Mouse (Mus musculus) T-helper 2 cell (primary cell): ENCODE measurements around the gene Parp12.

ENCODE experiments used
- in situ Hi-C: fragments of 300-600 bp; cut with MboI, MseI; formaldehyde crosslinking; loops from one replicate; pipeline ENCODE4 v1.15.1; 2025; ENCODE audit warnings: high pct_unique_total_duplicates

The Parp12 gene

GRCm38 (mm10) chr6:39117584-39118455 is at the start of gene Parp12:
Parp12 (minus strand) TSS chr6:39118349.
- in situ Hi-C loops, result no loop called here

GRCm38 (mm10) chr6:39164891-39165290 is 46.7 kb upstream of the Parp12 start:
- in situ Hi-C loops, result loop anchor here (10.0 kb wide), 1 partner anchor 370 kb away; no protein-coding TSS in a partner anchor

- in situ Hi-C loops, result loop anchor here (10.0 kb wide), 1 partner anchor 367 kb away; no protein-coding TSS in a partner anchor
These were observed 43.8 kb upstream of the Parp12 start for GRCm38 (mm10) chr6:39161975-39162374.

- in situ Hi-C loops, result no loop called here
These were observed 27.9 kb upstream of the Parp12 start for GRCm38 (mm10) chr6:39146041-39146440.

GRCm38 (mm10) chr6:39132556-39132955 is 14.4 kb upstream of the Parp12 start:
- in situ Hi-C loops, result no loop called here

- in situ Hi-C loops, result no loop called here
These were observed 13.3 kb upstream of the Parp12 start for GRCm38 (mm10) chr6:39131480-39131879.

- in situ Hi-C loops, result no loop called here
These were observed 6.6 kb upstream of the Parp12 start for GRCm38 (mm10) chr6:39124719-39125118.

- in situ Hi-C loops, result no loop called here
These were observed 2.5 kb upstream of the Parp12 start for GRCm38 (mm10) chr6:39120685-39121084.

GRCm38 (mm10) chr6:39118456-39118881 is 320 bp upstream of the Parp12 start:
- in situ Hi-C loops, result no loop called here

- in situ Hi-C loops, result no loop called here
These were observed 2.7 kb downstream of the Parp12 start for GRCm38 (mm10) chr6:39115438-39115837.

- in situ Hi-C loops, result no loop called here
These were observed 5.0 kb downstream of the Parp12 start for GRCm38 (mm10) chr6:39113141-39113540.

GRCm38 (mm10) chr6:39112701-39113100 is 5.4 kb downstream of the Parp12 start:
- in situ Hi-C loops, result no loop called here

- in situ Hi-C loops, result no loop called here
These were observed 11.3 kb downstream of the Parp12 start for GRCm38 (mm10) chr6:39106812-39107211.

- in situ Hi-C loops, result no loop called here
These were observed 13.5 kb downstream of the Parp12 start for GRCm38 (mm10) chr6:39104631-39105030.

- in situ Hi-C loops, result no loop called here
These were observed 41.7 kb downstream of the Parp12 start for GRCm38 (mm10) chr6:39076498-39076897.

GRCm38 (mm10) chr6:39074186-39074585 is 44.0 kb downstream of the Parp12 start:
- in situ Hi-C loops, result no loop called here

GRCm38 (mm10) chr6:39072664-39073063 is 45.5 kb downstream of the Parp12 start:
- in situ Hi-C loops, result no loop called here

GRCm38 (mm10) chr6:39066935-39067578 is 51.1 kb downstream of the Parp12 start:
- in situ Hi-C loops, result loop anchor here (5.0 kb wide), 1 partner anchor 405 kb away; the partner anchor contains the start of gene Clec2l

GRCm38 (mm10) chr6:39063541-39063940 is 54.6 kb downstream of the Parp12 start:
- in situ Hi-C loops, result loop anchor here (5.0 kb wide), 1 partner anchor 51 kb away; no protein-coding TSS in a partner anchor

GRCm38 (mm10) chr6:39061180-39061579 is 57.0 kb downstream of the Parp12 start:
- in situ Hi-C loops, result loop anchor here (5.0 kb wide), 1 partner anchor 49 kb away; no protein-coding TSS in a partner anchor

GRCm38 (mm10) chr6:39059547-39060497 is 58.3 kb downstream of the Parp12 start:
- in situ Hi-C loops, result loop anchor here (5.0 kb wide), 1 partner anchor 48 kb away; no protein-coding TSS in a partner anchor
